ENCODE assay signal across 24 mouse cellular contexts in genomic region chr11:114618697-114619417, GRCm38 (mm10). TPM values are rescaled to one million over a fixed set of nuclear protein-coding genes. Genes with fewer than 3 reads are reported as not detected.
DNase-seq lines count a peak whose midpoint lies in the region; ATAC-seq and TF ChIP-seq lines count a peak whose summit lies in the region.
"Had no signal": no experiment of that assay in that cellular context is flagged by ENCODE, and none has a peak within 500 bp of the region (broad histone marks: within the 10 kb centered on the region; RNA-seq: fewer than 3 reads in every experiment).

No protein-coding gene starts in this region.

- no peaks in the 10 kb centered on the region for H3K36me3 ChIP-seq in forebrain, embryonic 13.5 days (ENCODE audit: poor library complexity, severe bottlenecking)
- H3K36me3 ChIP-seq in forebrain, embryonic 15.5 days, result no peaks in the 10 kb centered on the region
- H3K36me3 ChIP-seq in E14TG2a.4 (ENCODE audit: insufficient read depth, low read length) (no peaks in the 10 kb centered on the region), ES-E14 (ENCODE audit: control insufficient read depth, insufficient read depth, low read length, poor library complexity, severe bottlenecking) (no peaks in the 10 kb centered on the region)
- H3K36me3 ChIP-seq in embryonic facial prominence, embryonic 15.5 days, result no peaks in the 10 kb centered on the region
- H3K36me3 ChIP-seq: embryonic facial prominence, embryonic 13.5 days; hindbrain, embryonic 13.5 days; kidney, embryonic 15.5 days; limb, embryonic 12.5 days; midbrain, embryonic 10.5 days had no signal

- no peak overlapping the region for H3K4me2 ChIP-seq in forebrain, embryonic 13.5 days
- H3K4me2 ChIP-seq in forebrain, embryonic 15.5 days (replicated peaks), result no peak overlapping the region
- H3K4me2 ChIP-seq in embryonic facial prominence, embryonic 15.5 days (replicated peaks), result no peak overlapping the region
- H3K4me2 ChIP-seq: embryonic facial prominence, embryonic 13.5 days; hindbrain, embryonic 13.5 days; kidney, embryonic 15.5 days; limb, embryonic 12.5 days; liver, embryonic 11.5 days had no signal

- H3K9me3 ChIP-seq in forebrain, embryonic 13.5 days (replicated peaks), result no peaks in the 10 kb centered on the region
- H3K9me3 ChIP-seq in forebrain, embryonic 15.5 days, result no peaks in the 10 kb centered on the region
- H3K9me3 ChIP-seq in E14TG2a.4 (ENCODE audit: low read length) (no peaks in the 10 kb centered on the region), ES-E14 (ENCODE audit: control insufficient read depth, insufficient read depth, low read depth, low read length) (no peaks in the 10 kb centered on the region)
- H3K9me3 ChIP-seq in embryonic facial prominence, embryonic 15.5 days (replicated peaks), result no peaks in the 10 kb centered on the region
- H3K9me3 ChIP-seq: embryonic facial prominence, embryonic 13.5 days; hindbrain, embryonic 13.5 days; kidney, embryonic 15.5 days; limb, embryonic 12.5 days; midbrain, embryonic 10.5 days had no signal

- ATAC-seq in forebrain, embryonic 13.5 days, result no peak
- ATAC-seq in forebrain, embryonic 15.5 days (replicated peaks), result no peak
- 0 out of 2 replicates have a peak, but pooled peaks have one; percentile 43 for ATAC-seq in embryonic facial prominence, embryonic 15.5 days (ENCODE audit: insufficient number of reproducible peaks, low FRiP score, low TSS enrichment, low read depth)
- ATAC-seq: liver, postnatal 0 days; lung, postnatal 0 days had no signal

- H3K4me3 ChIP-seq in forebrain, embryonic 13.5 days, result no peak overlapping the region
- H3K4me3 ChIP-seq in forebrain, embryonic 15.5 days, result no peak overlapping the region
- H3K4me3 ChIP-seq in E14TG2a.4 (replicated peaks; ENCODE audit: low read length), result peak overlapping the region; percentile 29; the same call in 1 of the 2 replicates
- peak overlapping the region; percentile 25 to 37; a peak in 2 of 4 replicates for H3K4me3 ChIP-seq in ES-E14 (ENCODE audit: insufficient read depth in 1 of 2, low read depth in 1 of 2, low read length in 2 of 2, poor library complexity in 1 of 2, severe bottlenecking in 1 of 2)
- H3K4me3 ChIP-seq in embryonic facial prominence, embryonic 15.5 days (replicated peaks), result no peak overlapping the region
- H3K4me3 ChIP-seq: embryonic facial prominence, embryonic 13.5 days; hindbrain, embryonic 13.5 days; kidney, embryonic 15.5 days; limb, embryonic 12.5 days; midbrain, embryonic 10.5 days had no signal

- no peak for TF ChIP-seq CTCF in E14TG2a.4 (conservative IDR thresholded peaks at IDR 0.05; ENCODE audit: low read length)

- WGBS in forebrain, embryonic 13.5 days, result 22% methylated on average over 17 of the region's 17 CpGs
- 28% methylated on average over 17 of the region's 17 CpGs for WGBS in forebrain, embryonic 15.5 days
- WGBS in embryonic facial prominence, embryonic 15.5 days, result 41% methylated on average over 17 of the region's 17 CpGs

- no peaks in the 10 kb centered on the region; the same call in 1 of the 2 replicates for H3K27me3 ChIP-seq in forebrain, embryonic 13.5 days
- H3K27me3 ChIP-seq in forebrain, embryonic 15.5 days, result no peaks in the 10 kb centered on the region
- H3K27me3 ChIP-seq in E14TG2a.4 (ENCODE audit: insufficient read depth, low read length), result peaks cover 7% of the 10 kb centered on the region; the same call in 1 of the 2 replicates
- H3K27me3 ChIP-seq in embryonic facial prominence, embryonic 15.5 days, result no peaks in the 10 kb centered on the region
- H3K27me3 ChIP-seq: embryonic facial prominence, embryonic 13.5 days; limb, embryonic 12.5 days had no signal

- H3K9ac ChIP-seq in forebrain, embryonic 13.5 days, result no peak overlapping the region
- no peak overlapping the region for H3K9ac ChIP-seq in forebrain, embryonic 15.5 days (replicated peaks)
- peak overlapping the region; percentile 33; the same call in 1 of the 2 replicates for H3K9ac ChIP-seq in ES-E14 (ENCODE audit: insufficient read depth, low read depth, low read length, poor library complexity, severe bottlenecking)
- no peak overlapping the region for H3K9ac ChIP-seq in embryonic facial prominence, embryonic 15.5 days
- H3K9ac ChIP-seq: embryonic facial prominence, embryonic 13.5 days; hindbrain, embryonic 13.5 days; kidney, embryonic 15.5 days; limb, embryonic 12.5 days; liver, postnatal 0 days had no signal

- in situ Hi-C loops in ES-E14 (cut with MboI; ENCODE audit: low sequenced_read_pairs in 2 of 2, unreplicated experiment in 2 of 2), result no loop called here

- DNase-seq in ES-E14 (ENCODE audit: low read depth, low spot score), result no peak
- DNase-seq in ovary, postnatal 10 days (ENCODE audit: low spot score), result no peak
- no peak for DNase-seq in neural tube, embryonic 10.5 days (ENCODE audit: extremely low spot score, low spot score)
- DNase-seq: adrenal gland, postnatal 36 days; cerebellum, adult 18-20 months; cerebellum, postnatal 14 days; gastrocnemius, postnatal 10 days; heart, postnatal 14 days; kidney, adult 11 months; kidney, postnatal 36 days; liver, postnatal 0 days; right cerebral cortex, postnatal 14 days; spleen, adult 18-20 months had no signal

- peaks cover 9% of the 10 kb centered on the region for H3K4me1 ChIP-seq in forebrain, embryonic 13.5 days
- no peaks in the 10 kb centered on the region for H3K4me1 ChIP-seq in forebrain, embryonic 15.5 days
- H3K4me1 ChIP-seq in E14TG2a.4 (replicated peaks; ENCODE audit: low read depth, low read length), result peaks cover 28% of the 10 kb centered on the region
- peaks cover 1 to 9% of the 10 kb centered on the region in 2 experiments; a peak in 2 of 4 replicates for H3K4me1 ChIP-seq in ES-E14 (ENCODE audit: control insufficient read depth in 2 of 2, insufficient read depth in 2 of 2, low read length in 2 of 2, poor library complexity in 1 of 2)
- no peaks in the 10 kb centered on the region for H3K4me1 ChIP-seq in embryonic facial prominence, embryonic 15.5 days
- H3K4me1 ChIP-seq: hindbrain, embryonic 13.5 days; kidney, embryonic 15.5 days; limb, embryonic 12.5 days had no signal

- H3K27ac ChIP-seq in forebrain, embryonic 13.5 days, result peak overlapping the region; percentile 14; the same call in 1 of the 2 replicates
- H3K27ac ChIP-seq in forebrain, embryonic 15.5 days (replicated peaks), result no peak overlapping the region
- no peak overlapping the region for H3K27ac ChIP-seq in ES-E14 (ENCODE audit: insufficient read depth, low read depth, low read length, poor library complexity, severe bottlenecking)
- H3K27ac ChIP-seq in embryonic facial prominence, embryonic 15.5 days (replicated peaks), result no peak overlapping the region
- H3K27ac ChIP-seq: embryonic facial prominence, embryonic 13.5 days; hindbrain, embryonic 13.5 days; kidney, embryonic 15.5 days; limb, embryonic 12.5 days; midbrain, embryonic 10.5 days had no signal

TF ChIP-seq in ES-E14, 5 proteins besides CTCF, POLR2A, EP300 and RAD21:
- no peak for TF ChIP-seq CHD2 (IDR thresholded peaks at IDR 0.05; ENCODE audit: low read depth, low read length)
- no peak for TF ChIP-seq HCFC1 (IDR thresholded peaks at IDR 0.05; ENCODE audit: borderline replicate concordance, insufficient read depth, low read length)
- no peak for TF ChIP-seq ZC3H11A (IDR thresholded peaks at IDR 0.05; ENCODE audit: borderline replicate concordance, low read depth, low read length)
- TF ChIP-seq ZNF384 (IDR thresholded peaks at IDR 0.05; ENCODE audit: low read depth, low read length), result no peak
- no peak for TF ChIP-seq MAFK (IDR thresholded peaks at IDR 0.05; ENCODE audit: insufficient read depth, low read depth, low read length)

RNA-seq across cellular contexts. Expression of gene Rpl38, which starts 49.5 kb away (rescaled TPM):
- polyA plus RNA-seq in forebrain, embryonic 13.5 days (2015; fragmentation: Nextera tagmentation; extraction: Ambion mirVana), result 911 and 1,077 TPM in 2 replicates
- 787 and 864 TPM in 2 replicates for polyA plus RNA-seq in forebrain, embryonic 15.5 days (2015; fragmentation: Nextera tagmentation; extraction: Ambion mirVana)
- 2,560 and 3,102 TPM in 2 replicates for total RNA-seq in ES-E14 (2012; rRNA removed)
- 993 and 1,020 TPM in 2 replicates for polyA plus RNA-seq in embryonic facial prominence, embryonic 15.5 days (2015; fragmentation: Nextera tagmentation; extraction: Ambion mirVana)

RNA-seq across cellular contexts. Expression of gene Ttyh2, which starts 56.4 kb away (rescaled TPM):
- polyA plus RNA-seq in forebrain, embryonic 13.5 days (2015; fragmentation: Nextera tagmentation; extraction: Ambion mirVana), result 21.6 and 22.3 TPM in 2 replicates
- polyA plus RNA-seq in forebrain, embryonic 15.5 days (2015; fragmentation: Nextera tagmentation; extraction: Ambion mirVana), result 23.1 and 24.1 TPM in 2 replicates
- total RNA-seq in ES-E14 (2012; rRNA removed), result 16.7 and 40.0 TPM in 2 replicates
- polyA plus RNA-seq in embryonic facial prominence, embryonic 15.5 days (2015; fragmentation: Nextera tagmentation; extraction: Ambion mirVana), result 31.5 and 36.4 TPM in 2 replicates

Comparison
In these comparisons a context has a peak if more than half of its experiments do, and no peak if none do; other contexts are left out.
1. H3K4me3 ChIP-seq: peak in E14TG2a.4 (single experiment) and ES-E14 (2 of 2); none in forebrain, embryonic 13.5 days (single experiment), forebrain, embryonic 15.5 days (single experiment) and embryonic facial prominence, embryonic 15.5 days (single experiment).